Mouse (Mus musculus) myocyte (in vitro differentiated cells): ENCODE data around the gene Gatad2a. TPM values are rescaled to one million over a fixed set of nuclear protein-coding genes. Genes with fewer than 3 reads are reported as not detected.

Experiments
- H3K27me3 ChIP-seq: one replicate; pipeline ENCODE4 v1.6.1; 2011; ENCODE audit not compliant: control insufficient read depth, insufficient read depth, insufficient read length
- H3K36me3 ChIP-seq: one replicate; pipeline ENCODE4 v1.6.1; 2011; ENCODE audit not compliant: control insufficient read depth, insufficient read depth
- H3K4me2 ChIP-seq: one replicate; pipeline ENCODE4 v1.6.1; 2011; ENCODE audit warnings: low read depth, control low read depth
- H3K4me3 ChIP-seq: one replicate; pipeline ENCODE4 v1.5.1; 2011; ENCODE audit warnings: mild to moderate bottlenecking, control low read depth, moderate library complexity
- H3K79me2 ChIP-seq: one replicate; pipeline ENCODE4 v1.6.1; 2011; ENCODE audit not compliant: control insufficient read depth, insufficient read depth
- H3ac ChIP-seq: one replicate; pipeline ENCODE4 v1.6.1; 2011; ENCODE audit not compliant: control insufficient read depth, insufficient read length
- CEBPB ChIP-seq: IDR thresholded peaks from 2 replicates; pipeline ENCODE4 v1.6.1; 2011; ENCODE audit warnings: mild to moderate bottlenecking, moderate library complexity; ENCODE audit not compliant: poor library complexity, insufficient read depth, severe bottlenecking
- E2F4 ChIP-seq: IDR thresholded peaks from one replicate; pipeline ENCODE4 v1.6.1; 2011; ENCODE audit warnings: mild to moderate bottlenecking, control low read depth, moderate library complexity; ENCODE audit not compliant: insufficient read depth
- MAX ChIP-seq: IDR thresholded peaks from one replicate; pipeline ENCODE4 v1.6.1; 2011; ENCODE audit warnings: low read depth, mild to moderate bottlenecking, control low read depth
- MYOD1 ChIP-seq, 3 experiments: IDR thresholded peaks; one replicate each; pipeline ENCODE4 v1.6.1; 2011; ENCODE audit warnings: control low read depth in 2 of 3, low read depth in 2 of 3, mild to moderate bottlenecking in 2 of 3, moderate library complexity in 1 of 3; ENCODE audit not compliant: insufficient read length in 2 of 3, control insufficient read depth in 1 of 3
- MYOG ChIP-seq, 3 experiments: IDR thresholded peaks; one replicate each; pipeline ENCODE4 v1.6.1; 2011; ENCODE audit warnings: control low read depth in 2 of 3, low read depth in 2 of 3, mild to moderate bottlenecking in 2 of 3; ENCODE audit not compliant: insufficient read length in 2 of 3, control insufficient read depth in 1 of 3, insufficient read depth in 1 of 3
- POLR2A ChIP-seq: IDR thresholded peaks from one replicate; pipeline ENCODE4 v1.6.1; 2011; ENCODE audit warnings: low read depth, mild to moderate bottlenecking, control low read depth, moderate library complexity; ENCODE audit not compliant: insufficient read length
- POLR2AphosphoS2 ChIP-seq: IDR thresholded peaks from one replicate; pipeline ENCODE4 v1.6.1; 2011; ENCODE audit warnings: low read depth, control low read depth; ENCODE audit not compliant: insufficient read length
- REST ChIP-seq: IDR thresholded peaks from one replicate; pipeline ENCODE4 v1.6.1; 2011; ENCODE audit warnings: mild to moderate bottlenecking, control low read depth, moderate library complexity; ENCODE audit not compliant: insufficient read depth, insufficient read length
- SRF ChIP-seq: IDR thresholded peaks from one replicate; pipeline ENCODE4 v1.6.1; 2011; ENCODE audit warnings: low read depth; ENCODE audit not compliant: control insufficient read depth, insufficient read length
- TCF12 ChIP-seq: IDR thresholded peaks from one replicate; pipeline ENCODE4 v1.6.1; 2011; ENCODE audit warnings: mild to moderate bottlenecking, control low read depth; ENCODE audit not compliant: poor library complexity, insufficient read depth, severe bottlenecking
- TCF3 ChIP-seq: IDR thresholded peaks from one replicate; pipeline ENCODE4 v1.6.1; 2011; ENCODE audit warnings: low read depth, control low read depth; ENCODE audit not compliant: insufficient read length
- USF1 ChIP-seq: IDR thresholded peaks from one replicate; pipeline ENCODE4 v1.6.1; 2011; ENCODE audit warnings: low read depth, mild to moderate bottlenecking, control low read depth, moderate library complexity
- polyA plus RNA-seq: library from polyadenylated mRNA; unstranded; fragments of >200 nt; fragmentation: generic; extraction: Trizol; gene quantifications from one replicate; pipeline ENCODE4 v1.2.1, GENCODE M21; 2012; ENCODE audit warnings: missing spikeins

The Gatad2a gene
- polyA plus RNA-seq, 1 experiment = 46.7 TPM

DNA sequence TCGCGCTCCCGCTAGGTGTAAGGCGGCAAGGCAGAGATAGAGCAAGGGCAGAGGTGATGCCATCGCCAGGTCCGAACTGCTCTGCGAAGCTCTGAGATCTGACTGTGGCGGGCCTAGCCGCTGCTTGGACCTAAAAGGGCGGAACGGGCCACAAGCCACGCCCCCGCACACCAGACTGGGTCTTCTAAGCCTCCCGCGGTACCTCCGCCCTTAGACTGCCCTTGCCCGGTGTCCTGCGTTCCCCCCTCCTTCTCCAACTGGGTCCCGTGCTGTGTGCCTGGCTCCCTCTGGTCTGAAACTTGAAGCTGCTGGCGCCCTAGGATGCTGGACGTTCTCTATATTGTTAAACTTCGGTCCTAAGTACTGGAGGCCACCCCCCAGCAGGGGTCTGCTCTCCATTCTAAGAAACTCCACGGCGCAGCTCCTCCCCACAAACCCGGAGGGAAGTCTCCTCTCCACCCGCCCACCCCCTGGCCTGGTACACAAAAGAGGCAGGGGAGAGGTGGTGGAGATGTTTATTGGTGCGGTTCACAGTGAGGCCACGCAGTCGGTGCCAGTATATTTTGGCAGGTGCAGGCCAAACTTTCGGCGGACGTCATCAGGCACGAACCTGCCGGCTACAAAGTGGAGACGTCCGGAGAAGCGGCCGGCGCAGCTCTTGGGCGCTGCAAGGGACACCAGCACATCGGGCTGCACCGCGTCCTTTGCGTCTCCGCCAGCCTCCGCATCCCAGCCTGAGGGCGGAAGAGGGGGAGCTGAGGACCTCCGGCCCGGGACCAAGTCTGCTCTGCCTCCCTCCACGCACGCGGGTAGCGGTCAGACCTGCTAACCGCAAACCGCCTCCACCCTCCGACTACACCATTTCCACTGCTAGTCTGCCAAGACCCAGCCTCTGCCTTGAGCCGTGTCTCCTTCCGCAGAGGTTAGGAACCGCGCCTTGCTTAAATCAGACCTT, 108.6 kb downstream of the Gatad2a start, which contains the start of gene Cilp2:
Gene Cilp2, minus strand, starts transcription at position 399 of the 955 bp plus-strand sequence.
- peaks cover 5% of the 10 kb centered on the region for H3K27me3 ChIP-seq
- H3K4me2 ChIP-seq = peak within 1 kb of the TSS; percentile 30
- H3ac ChIP-seq = no peak within 1 kb of the TSS
- TF ChIP-seq CEBPB (no peak), POLR2A (no peak), POLR2AphosphoS2 (peak; percentile 45), TCF3 (no peak), MYOG (IDR thresholded peaks at IDR 0.05; ENCODE audit: control insufficient read depth in 1 of 3, insufficient read depth in 1 of 3, insufficient read length in 2 of 3, low read depth in 2 of 3) (no peak)
- no peaks in the 10 kb centered on the region for H3K79me2 ChIP-seq
- H3K4me3 ChIP-seq = no peak within 1 kb of the TSS
- H3K36me3 ChIP-seq = no peaks in the 10 kb centered on the region

DNA sequence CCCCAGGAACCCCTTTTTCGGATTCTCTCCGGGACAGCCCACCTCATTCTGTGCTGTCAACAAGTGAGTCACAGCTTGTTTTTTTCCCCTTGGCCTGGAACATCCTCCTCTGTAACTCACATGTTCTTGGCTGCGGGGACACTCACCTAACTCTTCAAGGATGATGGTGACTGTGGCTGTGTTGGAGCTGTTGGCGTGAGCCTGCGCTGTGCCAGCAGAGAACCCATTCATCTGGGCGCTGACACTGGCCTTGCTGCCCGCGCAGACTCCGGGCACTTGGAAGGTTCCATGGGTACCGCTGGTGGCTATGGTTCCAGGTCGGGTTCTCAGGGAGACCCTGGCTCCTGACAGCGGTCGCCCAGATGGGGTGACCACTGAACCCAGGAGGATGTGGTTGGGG, 112.0 kb downstream of the Gatad2a start:
- Histone ChIP-seq H3K4me2 (no peak overlapping the region), H3K79me2 (no peaks in the 10 kb centered on the region), H3K27me3 (peaks cover 5% of the 10 kb centered on the region), H3K36me3 (no peaks in the 10 kb centered on the region), H3ac (no peak overlapping the region), H3K4me3 (no peak overlapping the region)
- no peak for TF ChIP-seq E2F4
- TF ChIP-seq CEBPB = no peak
- TF ChIP-seq TCF3 = no peak
- no peak for TF ChIP-seq MAX
- no peak for TF ChIP-seq MYOD1 (IDR thresholded peaks at IDR 0.05; ENCODE audit: control insufficient read depth in 1 of 3, insufficient read length in 2 of 3, low read depth in 2 of 3)
- no peak for TF ChIP-seq TCF12
- TF ChIP-seq POLR2AphosphoS2 = no peak
- TF ChIP-seq REST = no peak
- TF ChIP-seq MYOG (IDR thresholded peaks at IDR 0.05; ENCODE audit: control insufficient read depth in 1 of 3, insufficient read depth in 1 of 3, insufficient read length in 2 of 3, low read depth in 2 of 3) = no peak
- no peak for TF ChIP-seq USF1
- no peak for TF ChIP-seq POLR2A
- no peak for TF ChIP-seq SRF

DNA sequence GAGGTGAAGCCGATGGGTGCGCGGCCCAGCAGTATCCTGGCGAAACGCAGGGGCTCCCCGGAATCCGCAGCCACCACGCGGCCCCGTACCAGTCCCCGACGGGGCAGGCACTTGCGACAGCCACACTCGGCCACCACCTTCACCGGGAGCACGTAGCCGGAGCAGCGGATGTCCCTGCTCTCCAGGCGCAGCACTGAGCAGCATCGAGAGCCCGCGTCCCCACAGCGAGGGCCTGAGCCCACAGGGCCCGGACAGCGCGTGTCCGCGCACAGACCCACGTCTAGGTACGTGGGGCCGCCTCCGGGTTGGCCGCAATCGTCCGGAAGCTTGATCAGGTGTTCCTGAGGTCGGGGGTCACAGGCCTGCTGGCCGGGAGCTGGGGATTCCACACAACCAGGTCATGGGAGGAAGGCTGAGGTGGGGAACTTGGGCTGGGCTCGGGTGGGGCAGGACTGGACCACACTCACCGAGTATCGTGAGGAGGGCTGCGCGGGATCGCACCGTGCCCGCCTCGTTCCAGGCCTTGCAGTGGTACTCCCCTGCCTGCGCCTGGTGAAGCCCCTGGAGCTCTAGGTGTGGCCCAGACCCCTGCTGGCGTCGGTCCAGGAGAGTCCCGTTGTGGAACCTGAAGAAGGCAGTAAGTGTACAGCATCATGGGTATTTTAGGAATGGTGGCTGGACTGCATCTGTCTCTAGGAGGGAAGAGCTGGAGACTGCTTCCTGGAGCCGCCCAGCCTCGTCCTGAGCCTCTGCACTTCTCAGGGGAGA, 113.2 kb downstream of the Gatad2a start:
- Histone ChIP-seq H3K27me3 (peaks cover 4% of the 10 kb centered on the region), H3K4me3 (no peak overlapping the region), H3K36me3 (no peaks in the 10 kb centered on the region), H3K4me2 (no peak overlapping the region), H3ac (no peak overlapping the region), H3K79me2 (no peaks in the 10 kb centered on the region)
- TF ChIP-seq TCF12 = no peak
- TF ChIP-seq E2F4 = no peak
- no peak for TF ChIP-seq CEBPB
- no peak for TF ChIP-seq USF1
- TF ChIP-seq TCF3 = no peak
- no peak for TF ChIP-seq POLR2A
- TF ChIP-seq SRF = no peak
- TF ChIP-seq MAX = no peak
- TF ChIP-seq MYOD1 (IDR thresholded peaks at IDR 0.05; ENCODE audit: control insufficient read depth in 1 of 3, insufficient read length in 2 of 3, low read depth in 2 of 3) = no peak
- no peak for TF ChIP-seq REST
- TF ChIP-seq POLR2AphosphoS2 = no peak
- TF ChIP-seq MYOG (IDR thresholded peaks at IDR 0.05; ENCODE audit: control insufficient read depth in 1 of 3, insufficient read depth in 1 of 3, insufficient read length in 2 of 3, low read depth in 2 of 3) = no peak

DNA sequence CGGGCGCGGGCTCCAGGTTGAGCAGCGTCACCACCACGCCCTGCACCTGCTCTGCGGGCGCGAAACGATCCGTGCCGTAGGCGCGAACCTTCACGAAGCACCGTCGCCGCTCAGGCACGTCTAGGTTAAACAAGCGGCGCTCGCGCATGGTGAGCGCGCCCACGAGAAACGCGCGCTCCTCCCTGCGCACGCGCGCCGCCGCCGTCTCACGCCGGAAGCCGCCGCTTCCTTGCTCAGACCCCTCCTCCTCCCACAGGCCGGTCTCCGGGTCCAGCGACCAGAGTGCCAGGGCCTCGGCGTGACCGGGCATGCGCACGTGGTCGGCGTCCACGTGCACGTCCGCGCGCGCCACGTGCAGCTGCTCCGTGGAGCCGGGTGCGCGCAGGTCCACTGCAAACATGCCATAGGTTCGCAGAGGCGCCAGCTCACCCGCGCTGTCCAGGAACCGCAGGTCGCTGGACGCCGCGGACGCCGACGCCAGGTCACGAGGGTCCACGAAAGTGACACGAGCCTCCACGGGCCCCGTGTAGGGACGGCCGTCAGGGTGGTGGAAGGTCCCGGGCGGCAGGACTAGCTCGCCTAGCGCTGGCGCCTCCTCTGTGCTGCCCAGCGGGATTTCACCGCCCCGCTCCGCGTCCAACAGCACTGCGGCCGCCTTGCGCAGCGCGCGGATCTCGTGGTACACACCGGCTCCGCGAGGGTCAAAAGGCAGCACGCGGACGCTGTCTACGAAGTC, 114.0 kb downstream of the Gatad2a start:
- no peak overlapping the region for H3K4me3 ChIP-seq
- TF ChIP-seq MYOG (IDR thresholded peaks at IDR 0.05; ENCODE audit: control insufficient read depth in 1 of 3, insufficient read depth in 1 of 3, insufficient read length in 2 of 3, low read depth in 2 of 3) = peak in 1 of 3 experiments; percentile 3
- no peak for TF ChIP-seq TCF3
- no peaks in the 10 kb centered on the region for H3K79me2 ChIP-seq
- H3K36me3 ChIP-seq = no peaks in the 10 kb centered on the region
- H3K4me2 ChIP-seq = no peak overlapping the region
- no peaks in the 10 kb centered on the region for H3K27me3 ChIP-seq
- H3ac ChIP-seq = no peak overlapping the region
